Mouse (Mus musculus): ENCODE results near the gene Asic3. TPM values are rescaled to one million over a fixed set of nuclear protein-coding genes. Genes with fewer than 3 reads are reported as not detected.

Gene Asic3
- polyA plus RNA-seq (2015; fragmentation: Nextera tagmentation; extraction: Ambion mirVana): 0.94 and 1.3 TPM in 2 replicates

DNA sequence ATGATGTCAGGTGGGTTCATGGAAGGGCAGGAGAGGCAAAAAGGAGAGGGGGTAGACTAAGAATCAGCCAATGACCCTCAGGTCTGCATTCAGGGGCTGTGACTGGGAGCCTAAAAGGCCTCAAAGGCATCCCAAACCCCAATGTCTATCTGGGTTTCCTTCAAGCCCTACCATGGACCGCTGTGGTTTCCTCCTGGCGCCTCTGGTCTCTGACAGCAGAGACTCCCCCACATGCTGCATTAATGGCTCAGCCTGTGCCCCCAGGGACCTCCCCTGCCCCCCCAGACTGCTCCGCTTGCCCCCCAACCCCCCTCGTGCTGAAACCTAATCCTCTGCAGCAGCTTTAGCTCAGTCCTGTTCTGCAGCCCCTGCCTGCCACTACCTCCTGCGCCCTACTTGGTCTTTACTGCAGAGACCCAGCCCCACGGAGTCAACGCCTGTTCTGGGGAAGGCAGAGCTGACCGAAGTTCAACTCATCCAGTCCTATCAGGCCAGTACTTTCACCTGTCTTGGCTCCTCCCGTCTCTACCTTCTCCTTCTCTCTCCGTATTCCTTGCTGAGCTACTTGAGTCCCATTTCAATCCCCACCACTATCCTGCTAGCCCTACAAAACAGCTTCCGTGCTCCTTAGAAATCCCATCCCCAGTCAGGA is at the start of gene Asic3:
Gene Asic3, plus strand, starts transcription at position 351 of the 652 bp plus-strand sequence.
- no peak within 1 kb of the TSS for H3K4me3 ChIP-seq
- H3K4me2 ChIP-seq: no peak within 1 kb of the TSS
- H3K9me3 ChIP-seq: no peaks in the 10 kb centered on the region
- no peaks in the 10 kb centered on the region for H3K27me3 ChIP-seq
- ATAC-seq (ENCODE audit: low FRiP score): no peak
- H3K36me3 ChIP-seq: peaks cover 19% of the 10 kb centered on the region
- H3K4me1 ChIP-seq (replicated peaks): peaks cover 25% of the 10 kb centered on the region
- 61% methylated on average over 11 of the region's 11 CpGs for WGBS
- H3K9ac ChIP-seq: no peak within 1 kb of the TSS
- H3K27ac ChIP-seq: no peak within 1 kb of the TSS

- Histone ChIP-seq H3K9ac (no peak overlapping the region), H3K36me3 (no peaks in the 10 kb centered on the region), H3K4me2 (no peak overlapping the region), H3K9me3 (no peaks in the 10 kb centered on the region), H3K4me3 (no peak overlapping the region), H3K4me1 (replicated peaks) (peaks cover 4% of the 10 kb centered on the region; the same call in 1 of the 2 replicates), H3K27ac (no peak overlapping the region), H3K27me3 (no peaks in the 10 kb centered on the region)
- ATAC-seq (ENCODE audit: low FRiP score): no peak
- 88% methylated on average over 2 of the region's 2 CpGs for WGBS
These were observed 49.7 kb upstream of the Asic3 start for GRCm38 (mm10) chr5:24363467-24363866.

GRCm38 (mm10) chr5:24364061-24364460 is 49.1 kb upstream of the Asic3 start:
- Histone ChIP-seq H3K27me3 (no peaks in the 10 kb centered on the region), H3K27ac (no peak overlapping the region), H3K9ac (no peak overlapping the region), H3K4me1 (replicated peaks) (peaks cover 4% of the 10 kb centered on the region; the same call in 1 of the 2 replicates), H3K36me3 (no peaks in the 10 kb centered on the region), H3K4me2 (no peak overlapping the region), H3K4me3 (no peak overlapping the region), H3K9me3 (no peaks in the 10 kb centered on the region)
- ATAC-seq (ENCODE audit: low FRiP score): no peak
- WGBS: 67% methylated on average over 3 of the region's 3 CpGs

DNA sequence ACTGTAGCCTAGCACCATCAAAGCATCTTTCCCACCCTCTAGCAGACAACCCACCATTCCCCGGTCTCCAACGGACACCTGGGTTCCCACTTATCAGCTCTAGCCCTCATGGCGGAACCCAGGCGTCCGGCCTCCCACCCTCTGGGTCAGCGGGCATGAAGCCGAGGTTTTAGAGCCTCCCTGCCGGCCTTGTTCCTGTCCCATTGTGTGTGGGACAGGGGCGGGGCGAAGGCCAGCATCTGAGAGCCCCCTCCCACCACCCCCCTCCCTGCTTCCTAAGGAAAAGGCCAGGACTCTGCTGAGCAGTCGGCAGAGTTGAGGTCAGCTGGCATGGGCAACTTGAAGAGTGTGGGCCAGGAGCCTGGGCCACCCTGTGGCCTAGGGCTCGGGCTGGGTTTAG is 48.7 kb upstream of the Asic3 start, which contains the start of gene Nos3:
Gene Nos3, plus strand, starts transcription at position 303 of the 400 bp plus-strand sequence.
- no peaks in the 10 kb centered on the region for H3K9me3 ChIP-seq
- peaks cover 4% of the 10 kb centered on the region; the same call in 1 of the 2 replicates for H3K4me1 ChIP-seq (replicated peaks)
- H3K27ac ChIP-seq: no peak within 1 kb of the TSS
- H3K4me3 ChIP-seq: peak within 1 kb of the TSS; percentile 7; the same call in 1 of the 2 replicates
- H3K36me3 ChIP-seq: no peaks in the 10 kb centered on the region
- no peak within 1 kb of the TSS for H3K4me2 ChIP-seq
- H3K9ac ChIP-seq: peak within 1 kb of the TSS; percentile 43; the same call in 1 of the 2 replicates
- no peaks in the 10 kb centered on the region for H3K27me3 ChIP-seq
- ATAC-seq (ENCODE audit: low FRiP score): no peak
- 31% methylated on average over 12 of the region's 12 CpGs for WGBS

DNA sequence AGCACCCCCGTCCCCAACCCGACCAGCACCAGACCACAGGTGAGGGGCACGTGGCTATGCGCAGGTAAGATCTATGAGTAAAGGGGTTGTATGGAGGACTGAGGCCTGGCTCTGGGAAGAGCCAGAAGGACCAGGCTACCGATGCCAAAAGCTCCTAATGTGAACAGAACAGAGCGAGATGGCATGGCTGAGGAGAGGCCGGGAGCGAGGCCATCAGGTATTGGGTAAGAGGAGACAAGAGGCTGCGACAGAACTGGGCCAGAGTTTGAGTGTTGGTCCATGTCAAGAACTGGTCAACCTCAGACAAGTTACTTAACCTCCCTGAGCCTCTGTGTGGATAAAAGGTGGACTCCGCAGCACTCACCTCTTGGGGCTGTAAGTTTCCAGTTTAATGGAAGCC is 48.2 kb upstream of the Asic3 start:
- 82% methylated on average over 10 of the region's 10 CpGs for WGBS
- H3K9ac ChIP-seq: peak overlapping the region; percentile 43; the same call in 1 of the 2 replicates
- H3K27ac ChIP-seq: no peak overlapping the region

DNA sequence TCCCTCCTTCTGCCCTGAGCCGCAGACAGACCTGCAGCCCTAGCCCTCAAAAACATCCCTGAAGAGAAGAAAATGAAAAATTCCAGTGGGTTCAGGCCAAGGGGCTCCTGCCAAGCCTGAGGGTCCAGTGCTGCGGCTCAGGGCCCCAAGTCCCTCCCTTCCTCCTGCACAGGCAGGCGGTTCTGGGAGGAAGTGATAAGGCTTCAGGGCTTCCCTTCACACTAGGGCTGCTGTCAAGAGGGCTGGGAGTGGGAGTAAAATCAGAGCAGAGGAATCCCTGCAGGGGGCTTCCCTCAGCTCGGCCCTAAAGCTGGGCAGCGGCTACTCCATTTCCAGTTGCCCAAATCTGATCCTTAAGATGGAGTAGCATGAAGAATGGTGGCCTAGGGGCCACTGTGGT is 47.7 kb upstream of the Asic3 start:
- Histone ChIP-seq H3K27ac (no peak overlapping the region), H3K9ac (no peak overlapping the region; the same call in 1 of the 2 replicates), H3K4me2 (no peak overlapping the region), H3K9me3 (no peaks in the 10 kb centered on the region), H3K27me3 (no peaks in the 10 kb centered on the region), H3K36me3 (no peaks in the 10 kb centered on the region), H3K4me3 (peak overlapping the region; percentile 7; the same call in 1 of the 2 replicates), H3K4me1 (replicated peaks) (peaks cover 2% of the 10 kb centered on the region; the same call in 1 of the 2 replicates)
- WGBS: 65% methylated on average over 5 of the region's 5 CpGs
- ATAC-seq (ENCODE audit: low FRiP score): no peak

More for the DNA sequence above, 48.2 kb upstream of the Asic3 start:
- no peak for ATAC-seq (ENCODE audit: low FRiP score)
- Histone ChIP-seq H3K36me3 (no peaks in the 10 kb centered on the region), H3K9me3 (no peaks in the 10 kb centered on the region), H3K27me3 (no peaks in the 10 kb centered on the region), H3K4me1 (replicated peaks) (peaks cover 4% of the 10 kb centered on the region; the same call in 1 of the 2 replicates), H3K4me3 (peak overlapping the region; percentile 7; the same call in 1 of the 2 replicates), H3K4me2 (no peak overlapping the region)

GRCm38 (mm10) chr5:24366426-24366825 is 46.8 kb upstream of the Asic3 start:
- no peak overlapping the region for H3K27ac ChIP-seq
- ATAC-seq (ENCODE audit: low FRiP score): no peak
- H3K9ac ChIP-seq: no peak overlapping the region
- no peak overlapping the region for H3K4me2 ChIP-seq
- WGBS: 86% methylated on average over 9 of the region's 9 CpGs
- no peak overlapping the region for H3K4me3 ChIP-seq
- no peaks in the 10 kb centered on the region for H3K9me3 ChIP-seq
- no peaks in the 10 kb centered on the region for H3K36me3 ChIP-seq
- H3K27me3 ChIP-seq: no peaks in the 10 kb centered on the region
- no peaks in the 10 kb centered on the region; the same call in 1 of the 2 replicates for H3K4me1 ChIP-seq (replicated peaks)

DNA sequence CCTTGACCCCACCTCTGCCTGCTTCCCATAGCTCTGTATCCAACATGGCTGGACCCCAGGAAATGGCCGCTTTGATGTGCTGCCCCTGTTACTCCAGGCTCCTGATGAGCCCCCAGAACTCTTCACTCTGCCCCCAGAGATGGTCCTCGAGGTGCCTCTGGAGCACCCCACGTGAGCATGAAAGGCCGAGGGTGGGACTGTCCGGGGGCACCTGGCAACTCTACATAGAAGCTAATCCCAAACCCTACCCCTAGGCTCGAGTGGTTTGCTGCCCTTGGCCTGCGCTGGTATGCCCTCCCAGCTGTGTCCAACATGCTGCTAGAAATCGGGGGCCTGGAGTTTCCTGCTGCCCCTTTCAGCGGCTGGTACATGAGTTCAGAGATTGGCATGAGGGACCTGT is 43.4 kb upstream of the Asic3 start:
- ATAC-seq (ENCODE audit: low FRiP score): no peak

DNA sequence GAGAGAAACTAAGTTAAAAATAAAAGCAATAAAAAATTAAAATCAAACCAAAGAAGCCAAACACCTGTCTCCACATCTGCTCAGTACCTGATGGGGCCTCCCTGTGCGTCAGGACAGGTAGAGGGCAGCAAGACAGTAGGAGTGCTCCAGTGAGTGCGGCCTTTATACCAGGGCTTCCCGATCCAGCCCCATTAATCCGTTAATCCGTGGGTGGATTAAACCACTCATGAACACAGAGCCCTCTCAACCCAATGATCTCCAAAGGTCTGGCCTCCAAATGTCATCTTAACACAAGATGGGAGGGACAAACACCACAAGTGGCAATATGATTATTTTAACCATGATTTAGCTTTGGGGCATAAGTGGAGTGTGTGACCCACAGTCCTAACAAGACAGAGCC is 39.4 kb upstream of the Asic3 start:
- Histone ChIP-seq H3K4me2 (no peak overlapping the region), H3K36me3 (no peaks in the 10 kb centered on the region), H3K9me3 (no peaks in the 10 kb centered on the region), H3K4me3 (no peak overlapping the region), H3K27ac (no peak overlapping the region), H3K9ac (no peak overlapping the region), H3K4me1 (replicated peaks) (peaks cover 4% of the 10 kb centered on the region; the same call in 1 of the 2 replicates), H3K27me3 (no peaks in the 10 kb centered on the region)
- 80% methylated on average over 5 of the region's 5 CpGs for WGBS
- ATAC-seq (ENCODE audit: low FRiP score): no peak

More for the DNA sequence above, 43.4 kb upstream of the Asic3 start:
- H3K27ac ChIP-seq: no peak overlapping the region
- no peak overlapping the region for H3K9ac ChIP-seq
- 80% methylated on average over 9 of the region's 9 CpGs for WGBS
- H3K27me3 ChIP-seq: no peaks in the 10 kb centered on the region
- no peak overlapping the region for H3K4me2 ChIP-seq
- H3K4me1 ChIP-seq (replicated peaks): peaks cover 4% of the 10 kb centered on the region; the same call in 1 of the 2 replicates
- H3K4me3 ChIP-seq: no peak overlapping the region
- no peaks in the 10 kb centered on the region for H3K36me3 ChIP-seq
- no peaks in the 10 kb centered on the region for H3K9me3 ChIP-seq

GRCm38 (mm10) chr5:24374216-24374615 is 39.0 kb upstream of the Asic3 start:
- no peak overlapping the region for H3K4me2 ChIP-seq
- H3K9ac ChIP-seq: no peak overlapping the region
- H3K4me1 ChIP-seq (replicated peaks): peaks cover 4% of the 10 kb centered on the region; the same call in 1 of the 2 replicates
- no peak overlapping the region for H3K4me3 ChIP-seq
- H3K36me3 ChIP-seq: no peaks in the 10 kb centered on the region
- H3K27ac ChIP-seq: no peak overlapping the region
- no peaks in the 10 kb centered on the region for H3K9me3 ChIP-seq
- ATAC-seq (ENCODE audit: low FRiP score): no peak
- no peaks in the 10 kb centered on the region for H3K27me3 ChIP-seq
- 55% methylated on average over 6 of the region's 6 CpGs for WGBS

- no peak for ATAC-seq (ENCODE audit: low FRiP score)
- 85% methylated on average over 7 of the region's 7 CpGs for WGBS
- Histone ChIP-seq H3K9me3 (no peaks in the 10 kb centered on the region), H3K4me2 (no peak overlapping the region), H3K27ac (no peak overlapping the region), H3K4me1 (replicated peaks) (peaks cover 8% of the 10 kb centered on the region; the same call in 1 of the 2 replicates), H3K27me3 (no peaks in the 10 kb centered on the region), H3K4me3 (no peak overlapping the region), H3K36me3 (no peaks in the 10 kb centered on the region), H3K9ac (no peak overlapping the region)
These were observed 38.4 kb upstream of the Asic3 start for GRCm38 (mm10) chr5:24374666-24375328.

- no peaks in the 10 kb centered on the region for H3K9me3 ChIP-seq
- no peak overlapping the region for H3K4me2 ChIP-seq
- H3K4me1 ChIP-seq (replicated peaks): peaks cover 20% of the 10 kb centered on the region
- H3K9ac ChIP-seq: no peak overlapping the region
- H3K27ac ChIP-seq: no peak overlapping the region
- WGBS: 86% methylated on average over 2 of the region's 2 CpGs
- no peak for ATAC-seq (ENCODE audit: low FRiP score)
- no peak overlapping the region for H3K4me3 ChIP-seq
- no peaks in the 10 kb centered on the region for H3K27me3 ChIP-seq
- H3K36me3 ChIP-seq: no peaks in the 10 kb centered on the region
These were observed 34.5 kb upstream of the Asic3 start for GRCm38 (mm10) chr5:24378700-24379099.

Data from hindbrain, embryonic 13.5 days (tissue).